Mouse (Mus musculus) layer of hippocampus, adult 11-12 months (tissue): ENCODE measurements around the gene Olfr1153.

ENCODE experiments used
- DNase-seq: peaks from one replicate; pipeline ENCODE4 v3.0.0; 2022; ENCODE audit warnings: low spot score

The Olfr1153 gene

GRCm38 (mm10) chr2:87894662-87895061 lies at the start of gene Olfr1153:
Olfr1153 (plus strand) TSS chr2:87894962.
- DNase-seq = no peak

DNA sequence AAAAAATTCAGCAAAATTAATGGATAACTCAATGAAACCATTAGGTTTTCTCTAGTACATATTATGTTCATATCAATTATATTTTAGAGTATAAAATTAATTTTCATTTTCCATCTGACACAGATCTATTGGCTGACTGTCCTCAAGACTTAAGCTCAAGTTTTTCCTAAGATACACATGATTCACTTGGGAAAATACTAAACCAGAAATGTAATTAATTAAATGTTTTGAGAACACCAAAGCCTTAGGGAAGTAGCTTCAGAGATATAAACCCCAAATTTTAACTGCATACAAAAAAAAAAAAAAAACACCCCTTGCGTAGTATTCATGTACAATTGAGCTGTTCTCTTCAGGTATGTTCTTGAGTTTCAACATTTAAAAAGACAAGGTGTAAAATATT lies 39.2 kb upstream of the Olfr1153 start, which contains the start of gene Olfr1151:
Olfr1151 (plus strand) TSS at position 301 of the 400 bp plus-strand sequence.
- DNase-seq = no peak

DNA sequence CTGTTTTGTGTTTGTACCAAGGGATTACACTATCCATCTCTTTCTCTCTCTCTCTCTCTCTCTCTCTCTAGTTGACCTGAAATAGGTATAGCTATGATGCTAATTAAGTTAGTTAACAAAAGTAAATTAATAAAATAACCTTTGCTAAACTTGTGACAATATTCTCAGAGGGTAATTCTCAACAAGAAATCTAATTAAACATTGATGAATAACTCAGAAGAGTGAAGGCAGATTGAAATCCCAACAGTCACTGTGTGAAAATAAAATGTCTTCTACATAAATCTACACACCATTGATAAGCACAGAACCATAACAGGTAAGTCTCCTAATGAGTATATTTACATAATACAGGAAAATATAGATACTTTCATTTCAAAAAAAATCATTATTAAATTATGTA lies 28.6 kb upstream of the Olfr1153 start, which contains the start of gene Olfr1152:
Olfr1152 (plus strand) TSS at position 301 of the 400 bp plus-strand sequence.
- DNase-seq = no peak

DNA sequence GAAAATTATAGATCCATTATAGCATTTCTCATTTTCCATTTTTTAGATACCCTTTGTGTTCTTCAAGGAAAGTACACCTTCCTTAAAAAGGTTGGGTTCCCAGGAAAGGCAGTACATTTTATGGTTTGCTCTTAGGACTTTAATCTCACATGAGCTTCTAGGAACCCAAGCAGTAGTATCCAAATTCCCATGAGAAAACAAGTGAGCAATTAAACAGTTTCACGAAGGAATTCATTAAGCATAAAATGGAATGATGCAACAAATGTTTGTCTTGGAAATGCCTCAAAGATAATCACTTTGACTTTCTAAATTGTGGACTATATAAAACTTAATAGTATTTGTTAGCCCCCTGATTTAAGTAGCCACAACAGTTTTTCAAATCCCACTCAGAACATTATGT lies 10.3 kb downstream of the Olfr1153 start, which contains the start of gene Olfr1154:
Olfr1154 (minus strand) TSS at position 101 of the 400 bp plus-strand sequence.
- no peak for DNase-seq

DNA sequence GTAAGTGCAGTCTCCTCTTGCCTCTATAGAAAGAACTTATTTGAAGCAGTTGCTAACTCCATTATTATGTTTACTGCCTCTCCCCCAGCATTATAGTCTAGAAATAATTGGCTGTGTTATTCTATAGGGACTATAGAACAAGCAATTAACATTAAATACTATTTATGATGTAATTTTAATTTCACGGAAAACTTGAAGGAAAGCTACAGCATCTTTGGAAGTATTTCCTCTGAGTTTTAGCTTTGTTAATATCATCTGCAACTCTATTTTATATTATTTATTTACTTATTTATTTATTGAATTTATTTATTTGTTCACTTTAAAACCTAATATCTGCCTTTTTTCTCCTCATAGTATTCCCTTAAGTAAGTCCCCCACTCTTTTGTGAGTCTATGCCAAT lies 50.3 kb downstream of the Olfr1153 start, which contains the start of gene Olfr1155:
Olfr1155 (minus strand) TSS at position 101 of the 400 bp plus-strand sequence.
- no peak for DNase-seq
